Mouse (Mus musculus): Measurements from ENCODE around the gene Slc25a33. TPM values are rescaled to one million over a fixed set of nuclear protein-coding genes. Genes with fewer than 3 reads are reported as not detected.

The Slc25a33 gene
- polyA plus RNA-seq, 1 experiment from 2014 or later, result 10.3 TPM

GRCm38 (mm10) chr4:149744119-149744518 is 30.0 kb downstream of the Slc25a33 start:
- no peak for ATAC-seq
- 80% methylated on average over 7 of the region's 7 CpGs for WGBS
- H3K9me3 ChIP-seq, result no peaks in the 10 kb centered on the region
- no peak overlapping the region for H3K4me3 ChIP-seq (replicated peaks)
- no peak overlapping the region for H3K27ac ChIP-seq
- no peaks in the 10 kb centered on the region for H3K4me1 ChIP-seq (replicated peaks)
- H3K4me2 ChIP-seq (replicated peaks), result no peak overlapping the region
- H3K27me3 ChIP-seq (replicated peaks), result no peaks in the 10 kb centered on the region
- H3K36me3 ChIP-seq, result peaks cover 8% of the 10 kb centered on the region; the same call in 1 of the 2 replicates
- no peak overlapping the region for H3K9ac ChIP-seq

- Histone ChIP-seq H3K9me3 (no peaks in the 10 kb centered on the region), H3K36me3 (peaks cover 8% of the 10 kb centered on the region; the same call in 1 of the 2 replicates), H3K4me3 (replicated peaks) (no peak overlapping the region), H3K27ac (no peak overlapping the region), H3K27me3 (replicated peaks) (no peaks in the 10 kb centered on the region), H3K4me2 (replicated peaks) (no peak overlapping the region), H3K9ac (no peak overlapping the region), H3K4me1 (replicated peaks) (no peaks in the 10 kb centered on the region; the same call in 1 of the 2 replicates)
- ATAC-seq, result no peak
- WGBS, result 92% methylated on average over 14 of the region's 14 CpGs
Measured at GRCm38 (mm10) chr4:149742011-149742530, 32.0 kb downstream of the Slc25a33 start.

- no peak overlapping the region for H3K9ac ChIP-seq
- no peak overlapping the region for H3K4me3 ChIP-seq (replicated peaks)
- 85% methylated on average over 7 of the region's 7 CpGs for WGBS
- peaks cover 8% of the 10 kb centered on the region; the same call in 1 of the 2 replicates for H3K36me3 ChIP-seq
- H3K4me1 ChIP-seq (replicated peaks), result peaks cover 17% of the 10 kb centered on the region
- ATAC-seq, result no peak
- H3K27ac ChIP-seq, result no peak overlapping the region
- H3K9me3 ChIP-seq, result no peaks in the 10 kb centered on the region
- H3K4me2 ChIP-seq (replicated peaks), result no peak overlapping the region
- no peaks in the 10 kb centered on the region for H3K27me3 ChIP-seq (replicated peaks)
Measured at GRCm38 (mm10) chr4:149740301-149740700, 33.8 kb downstream of the Slc25a33 start.

GRCm38 (mm10) chr4:149739478-149739877 is 34.6 kb downstream of the Slc25a33 start:
- 78% methylated on average over 5 of the region's 5 CpGs for WGBS
- no peak overlapping the region for H3K4me2 ChIP-seq (replicated peaks)
- H3K36me3 ChIP-seq, result peaks cover 8% of the 10 kb centered on the region; the same call in 1 of the 2 replicates
- H3K9ac ChIP-seq, result no peak overlapping the region
- no peak overlapping the region for H3K4me3 ChIP-seq (replicated peaks)
- no peak overlapping the region for H3K27ac ChIP-seq
- ATAC-seq, result no peak
- H3K4me1 ChIP-seq (replicated peaks), result peaks cover 24% of the 10 kb centered on the region
- H3K9me3 ChIP-seq, result no peaks in the 10 kb centered on the region
- no peaks in the 10 kb centered on the region for H3K27me3 ChIP-seq (replicated peaks)

- peak; percentile 95 for ATAC-seq
- Histone ChIP-seq H3K27ac (peak within 1 kb of the TSS; percentile 81), H3K4me2 (replicated peaks) (peak within 1 kb of the TSS; percentile 87), H3K36me3 (no peaks in the 10 kb centered on the region), H3K9me3 (no peaks in the 10 kb centered on the region), H3K4me3 (replicated peaks) (peak within 1 kb of the TSS; percentile 90), H3K9ac (peak within 1 kb of the TSS; percentile 87), H3K27me3 (replicated peaks) (no peaks in the 10 kb centered on the region), H3K4me1 (replicated peaks) (peaks cover 41% of the 10 kb centered on the region)
- under 1% methylated on average over 97 of the region's 97 CpGs for WGBS
Measured at GRCm38 (mm10) chr4:149737383-149738324, 36.4 kb downstream of the Slc25a33 start, which contains the start of gene Tmem201. Tmem201 (minus strand) TSS chr4:149738044.

GRCm38 (mm10) chr4:149736581-149736980 is 37.5 kb downstream of the Slc25a33 start:
- H3K9me3 ChIP-seq, result no peaks in the 10 kb centered on the region
- peaks cover 47% of the 10 kb centered on the region for H3K4me1 ChIP-seq (replicated peaks)
- no peak for ATAC-seq
- H3K27me3 ChIP-seq (replicated peaks), result no peaks in the 10 kb centered on the region
- H3K9ac ChIP-seq, result peak overlapping the region; percentile 87
- peak overlapping the region; percentile 90 for H3K4me3 ChIP-seq (replicated peaks)
- WGBS, result 29% methylated on average over 4 of the region's 4 CpGs
- 0 out of 2 replicates have a peak, but pooled peaks cover under 1% of the 10 kb centered on the region for H3K36me3 ChIP-seq
- H3K27ac ChIP-seq, result 0 out of 2 replicates have a peak overlapping the region, but pooled peaks have one; percentile 81
- peak overlapping the region; percentile 87 for H3K4me2 ChIP-seq (replicated peaks)

- no peak overlapping the region for H3K27ac ChIP-seq
- no peaks in the 10 kb centered on the region for H3K9me3 ChIP-seq
- 0 out of 2 replicates have a peak overlapping the region, but pooled peaks have one; percentile 6 for H3K9ac ChIP-seq
- peaks cover 54% of the 10 kb centered on the region for H3K4me1 ChIP-seq (replicated peaks)
- no peak overlapping the region for H3K4me3 ChIP-seq (replicated peaks)
- no peak overlapping the region; the same call in 1 of the 2 replicates for H3K4me2 ChIP-seq (replicated peaks)
- no peaks in the 10 kb centered on the region for H3K27me3 ChIP-seq (replicated peaks)
- WGBS, result 71% methylated on average over 5 of the region's 5 CpGs
- ATAC-seq, result no peak
- H3K36me3 ChIP-seq, result peaks cover 9% of the 10 kb centered on the region
Measured at GRCm38 (mm10) chr4:149735624-149736250, 38.3 kb downstream of the Slc25a33 start.

GRCm38 (mm10) chr4:149734730-149735475 is 39.2 kb downstream of the Slc25a33 start:
- H3K9me3 ChIP-seq, result no peaks in the 10 kb centered on the region
- no peak for ATAC-seq
- peaks cover 54% of the 10 kb centered on the region for H3K4me1 ChIP-seq (replicated peaks)
- no peaks in the 10 kb centered on the region for H3K27me3 ChIP-seq (replicated peaks)
- no peak overlapping the region; the same call in 1 of the 2 replicates for H3K9ac ChIP-seq
- H3K4me2 ChIP-seq (replicated peaks), result no peak overlapping the region
- peaks cover 12% of the 10 kb centered on the region for H3K36me3 ChIP-seq
- 74% methylated on average over 10 of the region's 10 CpGs for WGBS
- no peak overlapping the region for H3K27ac ChIP-seq
- no peak overlapping the region for H3K4me3 ChIP-seq (replicated peaks)

GRCm38 (mm10) chr4:149734246-149734645 is 39.8 kb downstream of the Slc25a33 start:
- Histone ChIP-seq H3K36me3 (peaks cover 19% of the 10 kb centered on the region), H3K9ac (0 out of 2 replicates have a peak overlapping the region, but pooled peaks have one; percentile 10), H3K27ac (peak overlapping the region; percentile 36; the same call in 1 of the 2 replicates), H3K4me2 (replicated peaks) (no peak overlapping the region), H3K27me3 (replicated peaks) (no peaks in the 10 kb centered on the region), H3K9me3 (no peaks in the 10 kb centered on the region), H3K4me3 (replicated peaks) (no peak overlapping the region), H3K4me1 (replicated peaks) (peaks cover 54% of the 10 kb centered on the region)
- ATAC-seq, result no peak
- WGBS, result 82% methylated on average over 6 of the region's 6 CpGs

- H3K4me1 ChIP-seq (replicated peaks), result peaks cover 54% of the 10 kb centered on the region
- H3K9me3 ChIP-seq, result no peaks in the 10 kb centered on the region
- H3K4me2 ChIP-seq (replicated peaks), result no peak overlapping the region
- ATAC-seq, result no peak
- peak overlapping the region; percentile 36; the same call in 1 of the 2 replicates for H3K27ac ChIP-seq
- H3K9ac ChIP-seq, result 0 out of 2 replicates have a peak overlapping the region, but pooled peaks have one; percentile 10
- WGBS, result 53% methylated on average over 6 of the region's 6 CpGs
- H3K27me3 ChIP-seq (replicated peaks), result no peaks in the 10 kb centered on the region
- H3K4me3 ChIP-seq (replicated peaks), result no peak overlapping the region
- peaks cover 20% of the 10 kb centered on the region for H3K36me3 ChIP-seq
Measured at GRCm38 (mm10) chr4:149733748-149734147, 40.3 kb downstream of the Slc25a33 start.

- no peak for ATAC-seq
- no peak overlapping the region for H3K27ac ChIP-seq
Measured at GRCm38 (mm10) chr4:149732800-149733199, 41.3 kb downstream of the Slc25a33 start.

More at GRCm38 (mm10) chr4:149732800-149733199, 41.3 kb downstream of the Slc25a33 start:
- Histone ChIP-seq H3K4me2 (replicated peaks) (no peak overlapping the region), H3K4me1 (replicated peaks) (peaks cover 54% of the 10 kb centered on the region), H3K9me3 (no peaks in the 10 kb centered on the region), H3K9ac (no peak overlapping the region), H3K27me3 (replicated peaks) (no peaks in the 10 kb centered on the region), H3K36me3 (peaks cover 21% of the 10 kb centered on the region), H3K4me3 (replicated peaks) (no peak overlapping the region)
- whole genome bisulfite sequencing, result 61% methylated on average over 10 of the region's 10 CpGs

All from intestine, embryonic 15.5 days (tissue).